Mouse (Mus musculus): ENCODE measurements around the gene Pinlyp.

Pinlyp gene

GRCm38 (mm10) chr7:24563191-24563836 is 17.4 kb upstream of the Pinlyp start:
- DNase-seq (ENCODE audit: low spot score in 2 of 2) = no peak

- no peak for DNase-seq (ENCODE audit: low spot score in 2 of 2)
Observed at GRCm38 (mm10) chr7:24561450-24561849, 15.5 kb upstream of the Pinlyp start.

- no peak for DNase-seq (ENCODE audit: low spot score in 2 of 2)
Observed at GRCm38 (mm10) chr7:24555786-24556185, 9.9 kb upstream of the Pinlyp start.

- no peak for DNase-seq (ENCODE audit: low spot score in 2 of 2)
Observed at GRCm38 (mm10) chr7:24551985-24552759, 6.3 kb upstream of the Pinlyp start.

GRCm38 (mm10) chr7:24547534-24548036 is 1.7 kb upstream of the Pinlyp start:
- no peak for DNase-seq (ENCODE audit: low spot score in 2 of 2)

GRCm38 (mm10) chr7:24546634-24547389 is 894 bp upstream of the Pinlyp start:
- peak; percentile 99 to 100 for DNase-seq (ENCODE audit: low spot score in 2 of 2)

- no peak for DNase-seq (ENCODE audit: low spot score in 2 of 2)
Observed at GRCm38 (mm10) chr7:24544506-24544905, 1.4 kb downstream of the Pinlyp start.

- no peak for DNase-seq (ENCODE audit: low spot score in 2 of 2)
Observed at GRCm38 (mm10) chr7:24539686-24540085, 6.2 kb downstream of the Pinlyp start.

- DNase-seq (ENCODE audit: low spot score in 2 of 2) = no peak
Observed at GRCm38 (mm10) chr7:24538701-24539100, 7.2 kb downstream of the Pinlyp start.

- no peak for DNase-seq (ENCODE audit: low spot score in 2 of 2)
Observed at GRCm38 (mm10) chr7:24538154-24538553, 7.8 kb downstream of the Pinlyp start.

- no peak for DNase-seq (ENCODE audit: low spot score in 2 of 2)
Observed at GRCm38 (mm10) chr7:24537591-24537990, 8.3 kb downstream of the Pinlyp start.

- no peak for DNase-seq (ENCODE audit: low spot score in 2 of 2)
Observed at GRCm38 (mm10) chr7:24537081-24537480, 8.8 kb downstream of the Pinlyp start.

GRCm38 (mm10) chr7:24534301-24534700 is 11.6 kb downstream of the Pinlyp start:
- DNase-seq (ENCODE audit: low spot score in 2 of 2) = no peak

- no peak for DNase-seq (ENCODE audit: low spot score in 2 of 2)
Observed at GRCm38 (mm10) chr7:24533806-24534205, 12.1 kb downstream of the Pinlyp start.

GRCm38 (mm10) chr7:24533031-24533571 is 12.8 kb downstream of the Pinlyp start:
- DNase-seq (ENCODE audit: low spot score in 2 of 2) = no peak

- DNase-seq (ENCODE audit: low spot score in 2 of 2) = peak; percentile 58 to 70
Observed at GRCm38 (mm10) chr7:24531211-24531971, 14.5 kb downstream of the Pinlyp start.

GRCm38 (mm10) chr7:24530062-24530931 is 15.6 kb downstream of the Pinlyp start, which contains the start of gene Irgq:
Gene Irgq (plus strand): TSS chr7:24530689.
- peak; percentile 98 to 99 for DNase-seq (ENCODE audit: low spot score in 2 of 2)

- DNase-seq (ENCODE audit: low spot score in 2 of 2) = no peak
Observed at GRCm38 (mm10) chr7:24529580-24529979, 16.3 kb downstream of the Pinlyp start.

GRCm38 (mm10) chr7:24528861-24529260 is 17.1 kb downstream of the Pinlyp start:
- no peak for DNase-seq (ENCODE audit: low spot score in 2 of 2)

Data from heart, adult 9 months (tissue).